Mouse (Mus musculus) cerebellum, adult 2 months (tissue): ENCODE results near the gene E2f3.

Experiments used
- CTCF ChIP-seq: fragments of 200-500 bp; IDR thresholded peaks from 2 replicates; pipeline ENCODE4 v1.5.1; 2011; ENCODE audit warnings: low read depth, mild to moderate bottlenecking, control low read depth, low read length, moderate library complexity, borderline replicate concordance; ENCODE audit not compliant: insufficient read depth
- POLR2A ChIP-seq: fragments of 200-500 bp; IDR thresholded peaks from 2 replicates; pipeline ENCODE4 v1.6.1; 2011; ENCODE audit warnings: low read length, control low read depth, borderline replicate concordance; ENCODE audit not compliant: insufficient read depth

DNA sequence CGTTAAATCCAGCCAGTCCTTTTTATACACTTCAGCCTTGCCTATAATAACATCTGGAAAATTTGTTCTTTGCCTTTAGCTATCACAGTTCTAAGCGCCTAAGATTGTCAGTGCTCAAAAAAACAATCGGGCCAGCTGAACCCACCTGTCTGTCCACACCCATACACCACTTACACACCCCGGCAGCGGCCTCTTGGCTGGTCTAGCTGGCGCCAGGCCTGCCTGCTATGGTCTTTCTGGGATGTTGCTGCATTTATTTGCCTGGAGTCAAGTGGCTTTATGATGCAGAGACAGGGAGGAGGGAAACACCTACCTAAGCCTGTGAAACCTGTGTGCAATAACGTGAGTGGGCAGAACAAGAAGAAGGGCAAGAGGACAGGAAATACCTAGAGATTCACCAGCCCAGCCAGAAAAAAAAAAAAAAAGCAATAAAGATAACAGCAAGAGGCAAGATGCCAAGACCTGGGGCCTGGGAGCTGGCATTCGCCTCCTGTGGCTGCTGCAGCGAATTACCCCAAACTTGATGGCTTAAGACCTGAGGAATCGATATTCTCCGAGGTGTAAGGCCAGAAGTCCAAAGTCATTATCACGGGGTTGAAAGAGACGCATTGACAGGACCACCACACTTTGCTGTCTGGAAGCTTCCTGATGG, 45.9 kb upstream of the E2f3 start:
- no peak for TF ChIP-seq CTCF
- TF ChIP-seq POLR2A: no peak
